Mouse (Mus musculus): ENCODE results near the gene Cyp2c40.
"Not testable (repeated sequence)": the region's sequence is repeated elsewhere in the genome, so short reads cannot be mapped to it uniquely, and the experiment has no call there.

Cyp2c40 gene

DNA sequence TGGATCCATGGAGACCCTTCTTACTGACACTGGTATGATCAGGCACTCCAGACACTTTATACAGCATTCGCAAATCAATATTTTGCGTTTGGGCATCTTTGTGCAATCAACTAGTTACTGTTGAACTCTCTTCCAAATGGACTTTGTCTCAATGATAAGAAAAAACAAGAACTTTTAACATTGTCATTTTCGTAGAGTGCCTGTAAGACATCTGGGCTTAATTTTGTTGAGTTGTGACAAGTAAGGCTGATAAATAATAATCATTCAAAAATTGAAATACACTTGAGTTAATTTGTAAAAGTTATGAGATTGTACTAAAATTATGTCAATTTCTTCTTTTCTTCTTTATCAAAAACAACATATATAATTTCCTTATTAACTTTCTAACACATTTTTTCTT lies at the start of gene Cyp2c40:
Cyp2c40 (minus strand) TSS at position 101 of the 400 bp plus-strand sequence.
- not testable (repeated sequence) for DNase-seq (ENCODE audit: low spot score)

DNA sequence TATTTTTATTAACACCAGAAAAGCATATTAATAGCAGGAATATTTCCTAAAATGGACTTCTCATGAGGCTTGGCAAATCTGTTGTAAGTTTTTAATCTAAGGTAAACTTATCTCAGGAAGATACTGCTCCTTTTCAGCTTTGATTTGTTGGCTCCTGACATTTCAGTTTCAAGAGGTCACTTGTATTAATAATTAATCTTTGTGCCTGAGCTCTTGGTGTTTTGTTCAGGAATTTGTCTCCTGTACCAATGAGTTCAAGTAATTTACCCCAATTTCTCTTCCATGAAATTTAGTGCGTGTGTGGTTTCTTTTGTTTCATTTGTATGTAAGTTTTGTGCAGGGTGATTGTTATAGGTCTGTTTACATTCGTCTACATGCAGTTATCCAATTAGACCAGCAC lies 8.3 kb upstream of the Cyp2c40 start:
- not testable (repeated sequence) for DNase-seq (ENCODE audit: low spot score)

GRCm38 (mm10) chr19:39816400-39816799 lies 3.8 kb upstream of the Cyp2c40 start:
- DNase-seq (ENCODE audit: low spot score), result not testable (repeated sequence)

DNA sequence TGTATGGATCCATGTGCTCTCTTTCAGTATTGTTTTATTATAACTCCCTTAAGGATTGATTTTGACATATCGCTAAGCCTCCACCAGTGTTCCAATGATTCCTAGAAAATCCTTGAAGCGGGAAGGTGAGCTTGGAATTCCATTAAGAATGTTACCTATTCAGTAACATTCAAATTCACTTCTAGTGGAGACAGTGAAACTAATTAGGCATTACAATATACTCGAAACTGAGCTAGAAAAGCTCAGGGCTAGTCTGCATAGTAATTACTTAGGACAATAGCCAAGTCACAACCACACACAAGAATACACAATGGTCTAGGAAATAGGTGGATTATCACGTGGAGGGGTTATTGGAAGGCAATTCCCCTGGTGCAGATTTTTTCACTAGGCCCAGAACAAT lies 3.4 kb upstream of the Cyp2c40 start:
- not testable (repeated sequence) for DNase-seq (ENCODE audit: low spot score)

GRCm38 (mm10) chr19:39785458-39785857 lies 27.2 kb downstream of the Cyp2c40 start:
- DNase-seq (ENCODE audit: low spot score), result not testable (repeated sequence)

GRCm38 (mm10) chr19:39745357-39745756 lies 67.3 kb downstream of the Cyp2c40 start:
- DNase-seq (ENCODE audit: low spot score), result no peak

DNA sequence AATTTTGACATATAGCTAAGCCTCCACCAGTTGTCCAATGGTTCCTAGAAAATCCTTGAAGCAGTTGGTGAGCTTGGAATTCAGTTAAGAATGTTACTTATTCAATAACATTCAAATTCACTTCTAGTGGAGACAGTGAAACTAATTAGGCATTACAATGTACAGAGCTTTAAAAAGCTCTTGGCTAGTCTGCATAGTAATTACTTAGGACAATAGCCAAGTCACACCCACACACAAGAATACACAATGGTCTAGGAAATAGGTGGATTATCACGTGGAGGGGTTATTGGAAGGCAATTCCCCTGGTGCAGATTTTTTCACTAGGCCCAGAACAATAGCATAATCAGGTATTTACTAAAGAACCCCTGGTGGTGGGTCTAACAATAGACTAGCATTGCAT lies 68.3 kb downstream of the Cyp2c40 start:
- not testable (repeated sequence) for DNase-seq (ENCODE audit: low spot score)

- DNase-seq (ENCODE audit: low spot score), result no peak
Observed at GRCm38 (mm10) chr19:39740920-39741319, 71.7 kb downstream of the Cyp2c40 start, which contains the start of gene Cyp2c68. Gene Cyp2c68 (minus strand): TSS chr19:39741054.

All from left cerebral cortex, adult 11 months (tissue).